Mouse (Mus musculus): ENCODE data around the gene 2810459M11Rik. TPM values are rescaled to one million over a fixed set of nuclear protein-coding genes. Genes with fewer than 3 reads are reported as not detected.

2810459M11Rik gene
- total RNA-seq, 2 experiments from 2014 or later, result not detected

DNA sequence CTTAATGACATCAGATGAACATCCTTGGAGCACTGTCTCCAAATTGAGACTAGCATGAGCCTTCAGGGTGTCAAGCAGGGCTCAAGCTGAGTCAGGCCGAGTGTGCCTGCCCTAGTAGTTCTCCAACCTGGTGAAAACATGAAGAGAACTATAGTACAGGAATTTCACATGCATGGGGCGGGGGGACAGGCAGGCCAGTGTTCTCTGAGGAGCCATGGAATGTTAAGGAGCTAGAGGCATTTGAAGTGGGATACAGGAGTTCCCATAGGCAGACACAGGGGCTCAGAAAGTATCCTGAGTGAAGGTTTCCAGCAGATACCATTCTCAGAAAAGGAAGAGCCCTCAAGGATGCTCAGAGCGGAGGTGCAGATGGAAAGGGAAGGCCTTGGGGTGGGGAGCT, 3.1 kb downstream of the 2810459M11Rik start:
- no peak for DNase-seq

DNA sequence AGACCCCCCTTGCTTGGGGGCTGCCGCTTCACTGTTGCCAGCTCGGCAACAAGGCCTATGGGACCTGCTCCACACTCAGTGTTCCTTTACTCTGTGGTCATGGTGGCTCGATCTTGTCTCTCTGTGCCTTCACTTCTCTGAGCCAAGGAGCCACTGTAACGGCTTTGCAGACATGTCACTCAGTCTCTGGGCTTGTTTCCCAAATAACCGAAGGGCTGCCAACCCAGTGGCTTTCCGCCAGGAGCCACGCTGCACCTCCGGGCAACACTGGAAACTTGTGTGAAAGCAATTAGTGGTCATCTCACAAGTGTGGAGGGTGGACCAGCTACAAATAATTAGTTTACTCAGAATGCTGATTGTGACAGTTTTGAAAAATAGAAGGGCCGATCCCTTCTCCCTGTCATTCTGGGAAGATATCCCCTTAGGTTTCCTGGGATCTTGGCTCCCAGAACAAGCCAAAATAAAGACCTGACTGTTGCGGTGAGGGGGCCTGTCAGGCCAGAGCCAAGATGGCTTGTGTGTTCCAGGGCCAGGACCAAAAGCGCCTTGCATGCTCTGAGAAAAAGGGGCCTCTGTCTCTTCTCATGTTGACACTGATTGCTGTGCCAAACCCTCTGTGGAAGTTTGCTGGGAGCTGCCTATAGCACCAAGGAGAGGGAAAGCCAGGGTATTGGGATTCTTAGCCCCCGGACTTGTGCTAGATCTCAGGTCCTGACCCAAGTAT, 7.7 kb downstream of the 2810459M11Rik start:
- peak; percentile 68 to 73 for DNase-seq
- intact Hi-C loops (cut with DNase I), result no loop called here

More for the DNA sequence above, 3.1 kb downstream of the 2810459M11Rik start:
- intact Hi-C loops (cut with DNase I), result no loop called here

DNA sequence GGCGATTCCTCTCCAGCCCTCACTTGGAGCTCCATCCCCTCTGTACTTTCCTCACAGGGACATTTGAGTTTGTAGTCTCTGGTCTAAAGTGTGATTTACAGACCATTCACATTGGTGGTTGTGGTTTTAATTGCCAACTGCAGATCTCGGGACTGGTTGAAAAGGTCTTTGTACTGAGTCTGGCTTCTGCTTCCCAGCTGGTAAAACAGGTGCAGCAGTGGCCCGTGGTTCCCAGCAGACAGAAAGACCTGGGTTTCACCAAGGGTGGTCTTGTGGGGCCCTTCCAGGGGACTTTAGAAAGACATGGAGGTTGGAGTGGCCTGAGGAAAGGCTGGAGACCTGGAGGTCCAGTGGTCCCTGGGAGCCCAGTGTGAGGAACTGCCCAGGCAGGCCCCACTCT, 9.3 kb downstream of the 2810459M11Rik start:
- intact Hi-C loops (cut with DNase I), result no loop called here
- DNase-seq, result no peak

DNA sequence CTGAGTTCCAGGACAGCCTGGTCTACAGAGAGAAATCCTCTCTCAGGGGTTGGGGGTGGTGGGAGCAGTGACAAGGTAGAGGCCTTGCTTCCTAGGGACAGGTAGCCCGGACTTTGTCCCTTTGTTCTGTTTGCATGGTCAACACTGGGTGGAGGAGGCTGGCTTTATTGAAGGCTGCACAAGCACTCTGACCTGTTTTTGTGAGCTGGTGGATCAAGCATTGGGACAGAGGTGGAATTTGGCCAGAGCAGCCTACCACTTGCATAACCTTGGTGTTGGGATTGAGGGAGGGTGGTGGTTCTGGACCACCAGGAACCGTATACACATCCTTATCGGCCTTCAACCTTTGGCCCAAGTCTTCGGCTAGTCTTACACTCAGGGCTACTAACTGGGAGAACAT, 10.6 kb downstream of the 2810459M11Rik start:
- no peak for DNase-seq
- intact Hi-C loops (cut with DNase I), result no loop called here

DNA sequence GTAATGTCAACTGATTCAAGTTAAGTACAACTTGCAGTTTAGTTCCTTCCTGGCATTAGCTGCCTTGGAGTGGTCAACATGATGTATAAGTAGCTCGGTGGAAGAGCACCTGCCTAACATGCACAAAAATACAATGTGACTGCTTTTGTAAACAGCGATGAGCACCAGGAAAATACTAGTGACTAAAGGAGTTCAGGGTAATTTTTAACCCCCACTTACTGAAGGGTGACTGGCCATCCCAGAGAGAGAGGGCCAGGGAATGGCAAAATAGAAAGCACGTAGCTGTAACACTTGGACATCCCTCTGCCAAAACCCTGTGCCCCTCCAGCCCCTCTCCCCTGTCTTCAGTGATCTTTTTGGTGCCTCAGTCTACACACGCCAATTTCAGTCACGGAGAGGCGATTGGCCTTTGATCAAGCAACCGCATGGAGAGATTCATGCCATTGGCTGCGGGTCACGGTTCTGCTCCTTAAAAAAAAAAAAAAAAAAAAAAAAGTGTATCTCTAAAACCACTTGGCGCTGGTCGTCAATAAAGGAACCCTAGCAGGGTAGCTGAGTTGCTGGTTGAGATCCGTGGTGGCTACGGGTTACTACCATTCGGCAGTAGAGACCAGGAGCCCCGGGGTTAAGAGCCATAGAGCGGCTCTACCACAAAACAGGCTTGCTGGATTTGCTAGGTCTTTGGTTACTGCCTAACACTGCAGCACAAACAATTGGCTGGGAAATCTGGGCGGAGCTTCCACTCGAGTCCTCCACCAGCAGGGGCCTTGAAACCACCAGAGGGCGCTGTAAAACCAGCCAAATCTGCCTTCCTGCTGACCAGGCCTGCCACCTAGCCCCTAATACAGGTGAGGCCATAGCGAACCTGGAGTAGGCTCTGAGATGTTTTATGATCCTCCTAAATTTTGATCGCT, 13.4 kb downstream of the 2810459M11Rik start:
- peak; percentile 92 to 94 for DNase-seq
- intact Hi-C loops (cut with DNase I), result no loop called here

DNA sequence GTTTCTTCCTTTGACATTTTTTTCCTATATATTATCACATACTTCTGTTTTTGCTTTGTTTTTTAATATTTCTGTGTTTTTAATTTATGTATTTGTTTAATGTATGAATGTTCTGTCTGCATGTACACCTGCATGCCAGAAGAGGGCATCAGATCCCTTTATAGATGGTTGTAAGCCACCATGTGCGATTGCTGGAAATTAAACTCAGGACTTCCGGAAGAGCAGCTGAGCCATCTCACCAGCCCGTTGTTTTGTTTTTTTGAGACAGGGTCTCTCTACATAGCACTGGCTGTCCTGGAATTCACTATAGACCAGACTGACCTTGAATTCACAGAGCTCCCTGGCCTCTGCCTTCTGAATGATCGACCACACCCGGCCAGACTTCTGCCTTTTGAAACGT, 16.9 kb downstream of the 2810459M11Rik start:
- intact Hi-C loops (cut with DNase I), result loop anchor here (5.0 kb wide), 2 partner anchors 90 to 275 kb away; partner anchors contain the start of gene Armc9
- no peak for DNase-seq

DNA sequence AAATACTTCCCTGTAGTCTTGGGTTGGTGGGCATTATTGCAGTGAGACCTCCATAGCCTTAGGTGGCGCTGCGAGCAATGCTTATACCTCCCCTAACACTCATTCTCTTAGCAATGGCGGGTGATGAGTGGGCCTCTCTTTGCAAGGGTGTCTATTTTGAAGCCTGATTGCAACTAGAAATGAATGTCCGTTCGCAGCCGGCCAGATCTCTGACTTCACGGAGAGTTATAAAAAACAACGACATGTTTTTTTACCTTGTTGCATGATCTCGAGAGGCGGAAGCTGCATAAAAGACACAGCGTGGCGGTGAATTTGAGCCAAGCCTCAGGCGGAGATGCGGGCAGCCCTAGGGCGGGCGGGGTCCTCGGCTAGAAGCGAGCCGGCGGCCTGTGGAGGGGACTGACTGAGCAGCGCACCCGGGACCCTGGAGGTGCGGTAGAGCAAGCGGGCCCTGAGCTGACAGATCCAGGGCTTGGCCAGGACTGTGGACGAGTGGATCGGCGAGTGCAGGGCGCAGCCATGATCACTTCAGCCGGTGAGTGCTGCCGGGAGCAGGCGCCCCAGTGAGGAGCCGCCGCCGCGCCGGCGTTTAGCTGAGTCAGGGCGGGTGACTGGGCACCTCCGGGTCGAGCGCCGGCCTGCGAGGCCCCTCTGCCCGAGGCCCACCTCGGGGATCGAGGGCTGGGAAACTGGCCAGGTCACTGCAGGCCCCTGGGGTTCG, 18.8 kb downstream of the 2810459M11Rik start, which contains the start of gene Psmd1:
Psmd1 (plus strand) TSS at position 117 of the 721 bp plus-strand sequence.
- intact Hi-C loops (cut with DNase I), result loop anchor here (5.0 kb wide), 2 partner anchors 88 to 273 kb away; partner anchors contain the start of gene Armc9
- DNase-seq, result peak; percentile 93 to 95

DNA sequence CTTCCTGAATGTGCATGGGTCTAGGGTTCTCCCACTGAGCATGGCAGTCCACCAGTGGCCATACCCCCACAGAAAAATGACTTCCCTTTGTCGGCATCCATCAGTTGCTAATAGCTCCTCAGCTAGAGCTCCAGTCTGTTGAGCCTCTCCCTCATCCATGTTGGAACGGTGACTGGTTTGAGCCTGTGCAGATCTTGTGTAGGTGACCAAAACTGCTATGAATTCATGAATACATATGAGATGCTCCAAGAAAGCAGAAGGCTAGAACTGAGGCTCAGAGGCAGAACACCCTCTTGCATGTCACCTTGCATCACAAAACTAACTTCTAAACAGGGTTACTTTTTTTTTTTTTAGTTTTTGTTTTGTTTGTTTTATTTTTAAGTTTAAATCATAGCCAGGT, 30.9 kb downstream of the 2810459M11Rik start:
- DNase-seq, result no peak
- intact Hi-C loops (cut with DNase I), result no loop called here

DNA sequence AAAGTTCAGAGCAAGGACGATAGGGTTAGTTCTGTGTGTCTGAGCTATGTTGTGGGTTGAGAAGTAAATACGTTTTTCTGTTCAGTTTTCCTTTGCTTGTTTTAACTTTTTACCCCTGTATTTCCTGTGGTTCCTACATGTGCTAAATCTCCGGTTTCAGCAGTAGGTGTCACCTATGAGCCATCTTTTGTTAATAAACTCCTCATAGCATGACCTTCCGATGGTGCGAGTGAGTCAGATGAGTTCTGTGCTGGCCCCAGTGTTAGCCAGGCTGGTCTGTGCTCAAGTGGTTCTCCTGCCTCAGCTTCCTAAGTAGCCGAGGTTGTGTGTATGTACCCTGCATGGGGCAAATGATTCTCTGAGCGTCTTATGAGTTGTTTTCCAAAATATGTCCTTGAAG, 48.8 kb downstream of the 2810459M11Rik start:
- DNase-seq, result no peak
- intact Hi-C loops (cut with DNase I), result no loop called here

DNA sequence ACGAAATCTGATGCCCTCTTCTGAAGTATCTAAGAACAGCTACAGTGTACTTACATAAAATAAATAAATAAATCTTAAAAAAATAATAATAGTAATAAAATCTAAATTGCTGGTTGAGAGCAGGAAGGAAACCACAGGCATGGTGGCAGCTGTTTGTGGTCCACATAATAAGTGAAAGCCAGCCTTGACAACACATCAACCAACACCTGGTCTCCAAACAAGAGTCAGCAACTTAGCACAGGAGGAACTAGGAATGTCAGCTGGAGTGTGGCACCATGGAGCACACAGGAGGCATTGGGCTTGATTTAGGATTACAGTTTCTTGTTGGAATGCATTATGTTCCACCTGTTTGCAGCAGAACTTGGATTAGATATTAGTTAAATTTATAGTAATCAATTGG, 59.4 kb downstream of the 2810459M11Rik start:
- intact Hi-C loops (cut with DNase I), result no loop called here
- no peak for DNase-seq

Other genes starting within 250 kb of the 2810459M11Rik start
- gene Itm2c, start 151.6 kb upstream of the 2810459M11Rik start, total RNA-seq (2021), result 10 to 100 TPM; 61.5 to 66.5 TPM
- gene 4933407L21Rik, start 117.4 kb upstream of the 2810459M11Rik start, total RNA-seq (2021), result not detected
- not detected for gene Gpr55, start 84.9 kb upstream of the 2810459M11Rik start, total RNA-seq (2021)
- not detected for gene Spata3, start 29.0 kb upstream of the 2810459M11Rik start, total RNA-seq (2021)
- 100 to 1,000 TPM; 104 to 110 TPM for gene Psmd1, start 18.5 kb downstream of the 2810459M11Rik start, total RNA-seq (2021)
- gene Htr2b, start 66.1 kb downstream of the 2810459M11Rik start, total RNA-seq (2021), result under 1 TPM; 0.19 TPM
- 1 to 10 TPM; 1.0 to 2.2 TPM for gene Gm21972, start 87.8 kb downstream of the 2810459M11Rik start, total RNA-seq (2021)
- gene Armc9, start 108.9 kb downstream of the 2810459M11Rik start, total RNA-seq (2021), result 1 to 10 TPM; 3.5 to 3.7 TPM

Data from heart, postnatal 36 days (tissue).